Mouse (Mus musculus): ENCODE data around the gene Slc41a1.

The Slc41a1 gene

GRCm38 (mm10) chr1:131827787-131828258 lies 530 bp downstream of the Slc41a1 start:
- DNase-seq (ENCODE audit: low read depth, low spot score) = peak; percentile 94

GRCm38 (mm10) chr1:131828297-131829126 lies 1.2 kb downstream of the Slc41a1 start:
- peak; percentile 64 for DNase-seq (ENCODE audit: low read depth, low spot score)

DNA sequence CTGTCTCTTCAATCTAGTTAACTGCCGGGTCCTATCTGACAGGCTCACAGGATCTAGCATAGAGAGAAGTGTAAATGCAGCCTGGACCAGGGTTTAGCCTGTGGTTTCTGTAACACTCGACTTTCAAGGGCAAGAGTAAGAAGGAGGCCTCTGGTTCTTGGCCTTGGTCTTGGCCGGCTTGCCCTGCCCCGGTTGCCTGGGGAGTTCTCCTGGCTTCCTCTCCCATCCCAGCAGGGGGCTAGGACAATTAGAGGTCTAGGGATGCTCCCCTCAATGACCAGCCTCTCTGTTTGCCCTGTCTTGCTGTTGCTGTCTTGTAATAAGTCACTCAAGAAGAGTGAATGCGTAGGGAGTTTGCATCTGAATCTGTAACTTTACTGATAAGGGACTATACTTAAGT lies 2.0 kb downstream of the Slc41a1 start:
- no peak for DNase-seq (ENCODE audit: low read depth, low spot score)

- no peak for DNase-seq (ENCODE audit: low read depth, low spot score)
Measured at GRCm38 (mm10) chr1:131830561-131830960, 3.3 kb downstream of the Slc41a1 start.

- DNase-seq (ENCODE audit: low read depth, low spot score) = no peak
Measured at GRCm38 (mm10) chr1:131830971-131831641, 3.8 kb downstream of the Slc41a1 start.

- no peak for DNase-seq (ENCODE audit: low read depth, low spot score)
Measured at GRCm38 (mm10) chr1:131837035-131837434, 9.7 kb downstream of the Slc41a1 start.

- DNase-seq (ENCODE audit: low read depth, low spot score) = no peak
Measured at GRCm38 (mm10) chr1:131838542-131838941, 11.2 kb downstream of the Slc41a1 start.

GRCm38 (mm10) chr1:131839279-131839678 lies 12.0 kb downstream of the Slc41a1 start:
- DNase-seq (ENCODE audit: low read depth, low spot score) = no peak

DNA sequence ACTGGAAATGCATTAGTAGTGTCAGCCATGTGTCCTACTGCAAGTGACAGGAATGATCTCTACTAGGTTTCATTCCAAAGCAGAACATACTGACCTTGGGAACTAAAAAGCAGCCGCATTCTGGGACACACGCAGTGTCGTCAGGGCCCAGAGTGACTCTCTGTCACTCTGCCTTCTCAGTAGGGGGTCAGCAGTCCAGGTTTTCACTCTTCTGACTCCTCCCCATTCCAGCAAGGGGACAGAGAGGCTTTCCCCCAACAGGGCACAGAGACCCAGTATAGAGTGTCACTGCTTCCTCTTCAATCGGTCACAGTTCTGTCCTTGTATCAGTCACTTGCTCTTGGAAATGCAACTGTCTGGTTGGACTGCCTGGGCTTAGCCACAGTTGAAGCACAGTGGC lies 14.9 kb downstream of the Slc41a1 start:
- no peak for DNase-seq (ENCODE audit: low read depth, low spot score)

DNA sequence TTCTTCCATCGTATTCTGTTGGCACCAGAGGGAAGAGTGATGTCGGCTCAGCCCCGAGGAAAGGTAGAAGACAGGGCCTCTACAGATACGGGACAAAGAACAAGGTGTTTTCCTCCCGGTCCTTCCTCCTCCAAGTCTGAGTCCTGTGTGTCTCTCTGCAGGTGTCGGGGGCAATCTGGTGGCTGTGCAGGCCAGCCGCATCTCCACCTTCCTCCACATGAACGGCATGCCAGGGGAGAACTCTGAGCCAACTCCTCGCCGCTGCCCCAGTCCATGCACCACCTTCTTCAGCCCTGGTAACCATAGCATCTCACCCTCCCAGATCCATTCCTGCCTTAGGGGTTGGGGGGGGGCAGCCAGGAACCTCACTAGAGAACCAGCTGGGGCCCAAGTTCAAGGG lies 16.5 kb downstream of the Slc41a1 start:
- no peak for DNase-seq (ENCODE audit: low read depth, low spot score)

- no peak for DNase-seq (ENCODE audit: low read depth, low spot score)
Measured at GRCm38 (mm10) chr1:131844883-131845282, 17.6 kb downstream of the Slc41a1 start.

DNA sequence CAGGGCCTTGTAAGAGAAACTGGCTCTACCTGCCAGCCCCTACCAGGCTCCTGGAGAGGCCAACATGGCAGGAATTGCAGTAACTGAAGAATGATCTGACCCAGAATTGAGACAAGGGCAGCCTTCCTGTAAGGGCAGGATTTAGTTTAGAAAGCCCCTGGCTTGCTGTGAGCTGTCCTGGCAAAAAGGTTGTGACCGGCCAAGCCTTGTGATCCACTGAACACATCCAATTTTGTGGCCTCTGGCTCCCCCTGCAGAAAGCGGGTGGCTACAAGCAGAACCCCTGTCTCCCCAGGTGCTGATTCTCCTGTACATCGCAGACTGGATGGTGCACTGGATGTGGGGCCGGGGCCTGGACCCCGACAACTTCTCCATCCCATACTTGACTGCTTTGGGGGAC lies 19.0 kb downstream of the Slc41a1 start:
- peak; percentile 48 for DNase-seq (ENCODE audit: low read depth, low spot score)

GRCm38 (mm10) chr1:131861811-131862210 lies 34.5 kb downstream of the Slc41a1 start:
- DNase-seq (ENCODE audit: low read depth, low spot score) = no peak

DNA sequence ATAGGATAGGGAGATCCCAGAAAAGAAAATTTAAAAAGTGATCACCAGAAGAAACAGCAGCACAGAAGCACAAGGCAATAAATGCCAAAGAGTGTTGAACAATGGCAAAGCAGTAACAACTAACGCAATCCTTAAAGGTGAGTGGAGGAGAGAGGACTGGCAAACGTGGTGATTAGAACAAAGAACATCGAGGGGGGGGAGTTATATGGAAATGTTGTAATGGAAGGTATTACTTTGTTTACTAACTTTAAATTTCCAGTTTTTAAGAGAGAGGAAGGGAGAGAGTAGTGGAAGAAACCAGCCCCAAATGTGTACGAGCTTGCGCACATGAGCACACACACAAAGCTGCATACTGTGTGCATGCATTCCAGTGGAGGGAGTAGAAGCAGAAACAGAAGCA lies 38.3 kb downstream of the Slc41a1 start:
- no peak for DNase-seq (ENCODE audit: low read depth, low spot score)

DNA sequence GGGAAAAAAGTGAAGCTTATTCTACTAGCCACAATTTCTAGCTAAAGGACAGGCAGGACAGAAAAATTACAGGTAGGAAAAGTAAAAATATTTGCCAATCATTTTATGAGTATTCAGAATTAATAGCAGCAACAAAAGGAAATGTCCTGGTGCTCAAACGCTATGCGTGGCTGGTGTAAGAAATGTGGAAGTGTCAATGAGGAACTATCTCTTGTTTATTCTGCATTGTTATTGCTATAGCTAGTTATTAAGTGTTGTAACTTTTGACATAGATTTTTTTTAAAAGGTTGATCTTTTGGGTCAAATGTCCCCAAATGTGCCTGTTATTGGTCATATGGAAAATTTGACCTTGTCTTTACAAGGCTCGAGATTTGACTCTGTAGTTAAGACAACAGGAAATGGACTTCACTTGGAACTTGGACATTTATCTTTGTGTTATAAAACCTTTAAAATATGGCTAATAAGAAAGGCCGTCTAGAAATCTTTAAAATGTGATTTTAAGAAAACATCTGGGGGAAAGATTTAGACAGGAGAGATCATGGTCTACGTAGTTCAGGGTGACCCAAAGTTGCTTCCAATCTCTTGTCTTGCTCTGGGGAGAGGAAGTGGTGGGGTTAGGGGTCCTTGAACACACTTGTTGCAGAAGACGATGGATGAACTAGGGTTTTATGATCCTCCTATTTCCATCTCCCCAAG lies 39.2 kb downstream of the Slc41a1 start:
- DNase-seq (ENCODE audit: low read depth, low spot score) = no peak

DNA sequence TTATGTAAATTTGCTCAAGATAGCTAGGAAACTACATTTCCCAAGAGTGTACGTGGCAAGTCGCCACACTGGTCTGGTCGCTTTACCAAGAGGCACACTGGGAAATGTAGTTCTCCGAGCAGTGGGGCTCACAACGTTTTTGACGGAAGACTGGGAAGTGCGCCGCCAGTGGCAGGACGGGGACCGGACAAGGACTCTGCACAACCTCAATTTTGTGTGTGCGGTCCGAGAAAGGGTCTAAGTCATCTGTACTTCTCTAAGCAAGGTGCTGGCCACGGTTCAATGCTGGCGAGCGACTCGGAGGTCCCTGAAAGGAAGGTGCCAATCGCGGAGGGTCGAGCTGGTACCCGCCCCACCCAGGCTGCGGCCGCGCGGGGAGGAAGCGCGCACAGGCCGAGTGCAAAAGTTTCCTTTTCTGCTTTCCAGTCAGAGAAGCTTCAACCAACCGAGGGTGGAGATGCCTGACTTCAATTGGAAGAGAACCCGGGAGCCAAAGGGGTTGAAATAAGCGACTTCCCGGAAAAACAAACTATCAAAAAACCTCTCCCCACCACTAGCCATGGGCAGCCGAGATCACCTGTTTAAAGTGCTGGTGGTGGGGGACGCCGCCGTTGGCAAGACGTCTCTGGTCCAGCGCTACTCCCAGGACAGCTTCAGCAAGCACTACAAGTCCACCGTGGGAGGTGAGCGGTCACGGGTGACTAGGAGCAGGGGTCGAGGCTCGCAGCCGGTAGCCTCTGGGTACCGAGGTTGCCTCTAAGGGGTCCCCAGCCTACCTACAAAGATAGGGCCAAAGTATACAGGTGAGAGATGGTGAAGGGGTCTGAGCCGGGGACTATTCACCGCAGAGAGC lies 40.0 kb downstream of the Slc41a1 start, which contains the start of gene Rab29:
Gene Rab29, plus strand, starts transcription at position 132 of the 853 bp plus-strand sequence.
- peak; percentile 97 for DNase-seq (ENCODE audit: low read depth, low spot score)

DNA sequence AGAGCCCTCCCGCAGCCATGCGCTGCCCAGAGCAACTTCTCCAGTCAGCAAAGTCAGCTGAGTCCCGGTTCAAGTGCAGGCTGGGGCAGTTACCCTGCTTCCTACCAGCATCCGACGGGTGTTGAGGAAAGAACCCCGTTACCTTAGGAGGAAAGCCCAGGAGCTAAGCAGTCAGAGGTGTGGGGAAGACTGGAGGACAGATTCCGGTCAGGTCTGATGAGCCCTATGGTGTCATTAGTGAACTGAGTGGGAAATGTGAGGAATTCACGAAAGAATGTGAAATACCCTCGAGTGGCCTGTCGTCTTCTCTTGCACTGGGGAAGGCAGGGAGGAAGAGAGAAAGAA lies 40.6 kb downstream of the Slc41a1 start:
- peak; percentile 11 for DNase-seq (ENCODE audit: low read depth, low spot score)

DNA sequence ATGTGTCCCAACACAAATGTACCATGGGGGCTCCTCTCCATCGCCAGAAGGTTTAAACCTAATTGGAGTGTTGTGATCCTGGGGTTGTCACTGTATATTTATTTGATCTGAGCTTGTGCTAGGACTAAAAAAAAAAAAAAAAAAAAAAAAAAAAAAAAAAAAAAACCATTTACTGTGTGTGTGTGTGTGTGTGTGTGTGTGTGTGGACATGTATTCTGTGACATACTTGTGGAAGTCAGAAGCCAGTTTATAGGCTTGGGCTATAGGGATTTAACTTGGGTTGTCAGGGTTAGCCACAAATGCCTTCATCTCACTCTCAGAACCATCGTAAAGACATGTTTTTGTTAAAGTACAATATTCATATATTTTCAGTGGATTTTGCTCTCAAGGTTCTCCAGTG lies 42.3 kb downstream of the Slc41a1 start:
- DNase-seq (ENCODE audit: low read depth, low spot score) = no peak

DNA sequence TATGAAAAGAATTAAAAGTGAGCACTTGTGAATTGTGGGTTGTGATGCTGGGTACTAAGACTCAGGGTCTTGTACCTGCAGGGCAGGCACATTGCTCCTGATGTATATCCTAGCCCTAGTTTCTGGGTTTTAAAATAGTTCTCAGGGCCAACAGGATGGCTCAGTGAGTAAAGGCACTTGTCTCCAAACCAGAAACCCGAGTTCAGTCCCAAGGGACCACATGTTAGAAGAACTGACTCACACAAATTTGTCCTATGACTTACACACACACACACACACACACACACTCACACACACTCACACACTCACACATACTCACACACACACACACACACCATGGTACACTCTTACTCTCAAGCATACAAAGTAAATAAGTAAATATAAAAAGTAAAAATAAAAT lies 45.6 kb downstream of the Slc41a1 start:
- DNase-seq (ENCODE audit: low read depth, low spot score) = peak; percentile 62

DNA sequence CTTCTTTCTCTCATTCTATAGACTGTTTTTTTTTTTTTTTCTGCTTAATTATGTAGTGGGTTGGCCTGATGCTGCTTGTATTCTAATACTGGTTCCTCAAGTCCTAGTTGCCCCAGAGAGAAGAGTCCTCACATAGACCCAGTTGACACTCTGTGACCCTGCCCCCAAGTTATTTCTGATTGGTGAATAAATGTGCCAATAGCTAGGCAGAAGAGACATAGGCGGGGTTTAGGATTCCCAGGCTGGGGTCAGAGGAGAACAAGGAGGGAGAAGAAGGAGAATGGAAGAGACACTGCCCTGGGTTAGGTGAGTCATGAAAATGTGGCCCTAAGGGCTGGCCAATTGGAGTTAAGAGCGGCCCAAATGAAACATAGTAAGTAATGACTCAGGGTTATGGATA lies 52.5 kb downstream of the Slc41a1 start:
- DNase-seq (ENCODE audit: low read depth, low spot score) = no peak

DNA sequence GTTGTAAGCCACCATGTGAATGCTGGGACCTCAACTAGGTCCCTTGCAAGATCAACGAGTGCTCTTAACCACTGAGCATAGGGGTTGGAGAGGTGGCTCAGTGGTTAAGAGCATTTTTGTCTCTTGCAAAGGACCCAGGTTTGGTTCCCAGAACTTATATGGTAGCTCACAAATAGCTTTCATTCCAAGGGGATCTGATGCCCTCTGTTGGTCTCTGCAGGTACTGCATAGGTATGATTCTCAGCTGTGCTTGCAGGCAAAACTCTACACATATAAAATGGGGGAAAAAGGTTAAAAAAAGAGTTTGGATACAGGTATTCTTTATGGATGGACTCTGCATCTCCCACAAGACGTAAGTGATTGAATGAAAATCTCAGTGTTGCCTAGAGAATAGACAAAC lies 55.5 kb downstream of the Slc41a1 start:
- DNase-seq (ENCODE audit: low read depth, low spot score) = peak; percentile 47
